Mouse (Mus musculus) skeletal muscle tissue, adult 2 months (tissue): ENCODE data around the gene Dock10.
"Not testable (repeated sequence)": the region's sequence is repeated elsewhere in the genome, so short reads cannot be mapped to it uniquely, and the experiment has no call there.

Source experiments
- DNase-seq: peaks from one replicate; pipeline ENCODE4 v3.0.0-alpha.2; 2012; ENCODE audit warnings: low read depth, low spot score

Dock10 gene

DNA sequence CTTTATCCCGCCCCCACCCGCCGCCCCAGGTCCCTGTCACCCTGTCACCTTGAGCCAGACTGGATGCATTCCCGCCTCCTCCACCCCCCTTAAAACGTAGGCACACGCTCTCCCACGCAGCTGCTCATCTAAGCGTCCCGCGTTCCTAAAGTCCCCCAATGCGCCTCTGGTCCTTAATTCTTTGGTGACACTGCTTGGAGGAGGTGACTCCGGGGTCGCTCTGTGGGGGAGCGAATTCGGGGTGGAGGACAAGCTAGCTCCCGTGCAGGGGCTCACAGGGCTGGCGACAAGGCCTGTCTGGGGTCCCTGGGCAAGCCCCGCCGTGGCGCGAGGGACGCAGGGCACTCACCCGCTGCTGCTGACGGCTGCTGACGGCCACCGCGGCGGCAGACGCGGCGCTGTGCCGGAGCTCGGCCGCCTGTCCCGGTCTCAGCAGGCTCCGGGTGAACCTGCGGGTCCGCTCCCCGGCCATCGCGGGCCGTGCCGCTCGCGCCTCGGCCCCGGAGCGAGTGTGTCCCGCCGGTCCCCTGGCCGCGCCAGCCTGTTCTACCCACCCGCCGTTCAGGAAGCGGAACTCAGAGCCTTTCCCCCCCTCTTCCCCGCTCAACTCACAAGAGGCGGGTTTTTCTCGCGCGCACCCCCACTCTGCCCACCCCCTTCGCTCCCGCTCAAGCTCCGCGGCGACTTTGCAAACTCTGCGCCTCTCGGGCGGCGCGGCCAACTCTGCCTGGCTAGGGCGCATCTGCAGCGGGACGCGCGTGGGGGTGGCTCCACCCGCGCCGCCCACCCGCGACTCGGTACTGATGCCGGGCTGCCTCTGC is at the start of gene Dock10:
Dock10 (minus strand) TSS at position 551 of the 821 bp plus-strand sequence.
- no peak for DNase-seq

GRCm38 (mm10) chr1:80806835-80807398 is 48.6 kb upstream of the Dock10 start:
- no peak for DNase-seq

DNA sequence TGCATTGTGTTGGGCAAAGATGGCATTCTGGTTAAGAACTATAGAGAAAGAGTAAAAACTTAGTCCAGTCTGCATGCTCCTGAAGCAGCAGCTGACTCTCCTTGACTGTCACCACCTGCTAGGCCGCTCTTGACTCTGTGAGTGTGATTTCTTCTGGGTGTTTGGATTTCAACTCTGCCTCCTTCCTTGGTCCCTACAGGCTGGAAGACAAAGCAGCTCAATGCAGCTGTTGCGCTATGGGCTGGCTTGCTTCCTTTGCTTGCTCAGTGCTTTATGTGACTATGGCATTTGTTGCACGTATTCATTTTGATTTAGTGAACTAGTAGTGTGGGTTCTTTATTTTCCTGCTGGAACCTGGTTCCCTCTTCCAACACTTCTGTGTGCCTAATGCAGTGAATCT is 43.7 kb upstream of the Dock10 start:
- DNase-seq, result no peak

DNA sequence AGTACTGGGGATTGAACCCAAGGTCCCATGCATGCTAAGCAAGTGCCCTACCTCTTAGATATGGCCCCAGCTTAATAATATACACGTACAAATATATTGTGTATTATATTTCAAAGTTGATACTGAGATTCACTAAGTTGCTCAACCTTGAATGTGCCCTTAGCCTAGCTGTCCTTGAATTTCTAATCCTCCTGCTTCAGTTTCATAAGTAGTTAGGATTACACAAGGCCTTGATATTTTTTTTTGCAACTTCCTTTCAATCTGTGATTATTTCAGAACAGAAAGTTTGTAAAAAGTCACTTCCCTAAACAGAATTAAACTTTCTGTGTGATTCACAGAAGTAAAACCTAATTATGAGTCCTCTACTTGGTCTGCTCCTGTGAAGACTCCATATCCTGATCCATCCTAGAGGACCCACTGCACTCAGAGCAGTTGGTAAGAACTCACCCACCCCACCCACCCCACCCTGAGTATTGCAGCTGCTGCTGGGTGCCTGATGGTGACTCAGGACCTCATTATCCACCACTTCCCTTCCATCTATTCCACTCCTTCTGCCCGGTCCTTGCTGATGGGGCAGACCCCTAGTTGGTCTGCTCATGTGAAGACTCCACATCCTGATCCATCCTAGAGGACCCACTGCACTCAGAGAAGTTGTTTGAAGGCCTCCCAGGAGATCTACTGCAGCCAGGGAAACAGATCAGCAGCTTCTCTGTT is 26.9 kb upstream of the Dock10 start:
- DNase-seq, result no peak

DNA sequence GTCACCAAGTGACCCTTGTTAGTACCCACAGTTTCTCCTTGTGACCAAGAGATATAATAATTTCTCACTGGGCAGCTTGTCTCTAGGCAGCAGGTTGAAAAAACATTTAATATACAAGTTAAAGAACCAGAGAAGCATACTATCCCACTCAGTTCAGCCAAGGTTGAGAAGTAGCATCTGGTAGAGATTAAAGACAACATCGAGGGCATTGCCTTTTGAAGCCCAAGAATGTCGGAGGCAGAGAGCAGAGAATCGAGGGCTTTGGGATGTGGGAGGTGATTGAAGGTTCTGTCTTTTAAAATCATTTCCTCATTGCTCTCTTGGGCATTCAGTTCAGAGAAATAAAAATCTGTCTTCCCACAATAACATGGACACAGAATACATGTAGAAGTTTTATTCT is 25.8 kb upstream of the Dock10 start:
- DNase-seq, result no peak

DNA sequence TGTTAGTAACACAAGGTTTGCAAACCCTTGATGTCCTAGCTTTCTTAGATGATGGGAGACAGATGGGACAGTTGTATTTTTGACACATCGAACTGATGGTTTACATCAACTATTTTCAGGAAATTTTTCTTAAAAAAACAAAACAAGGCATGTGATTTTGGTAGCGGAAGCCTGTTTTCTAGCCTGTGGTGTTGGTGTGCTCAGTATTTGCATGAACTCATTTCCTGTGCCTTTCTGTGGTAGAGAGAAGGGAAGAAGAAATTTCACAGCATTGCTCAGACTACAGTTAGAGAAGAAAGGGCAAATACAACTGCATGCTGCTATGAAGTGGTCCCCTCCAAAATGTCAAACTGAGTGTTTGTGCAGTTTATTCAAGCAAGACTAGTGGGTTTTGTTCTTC is 7.2 kb upstream of the Dock10 start:
- no peak for DNase-seq

DNA sequence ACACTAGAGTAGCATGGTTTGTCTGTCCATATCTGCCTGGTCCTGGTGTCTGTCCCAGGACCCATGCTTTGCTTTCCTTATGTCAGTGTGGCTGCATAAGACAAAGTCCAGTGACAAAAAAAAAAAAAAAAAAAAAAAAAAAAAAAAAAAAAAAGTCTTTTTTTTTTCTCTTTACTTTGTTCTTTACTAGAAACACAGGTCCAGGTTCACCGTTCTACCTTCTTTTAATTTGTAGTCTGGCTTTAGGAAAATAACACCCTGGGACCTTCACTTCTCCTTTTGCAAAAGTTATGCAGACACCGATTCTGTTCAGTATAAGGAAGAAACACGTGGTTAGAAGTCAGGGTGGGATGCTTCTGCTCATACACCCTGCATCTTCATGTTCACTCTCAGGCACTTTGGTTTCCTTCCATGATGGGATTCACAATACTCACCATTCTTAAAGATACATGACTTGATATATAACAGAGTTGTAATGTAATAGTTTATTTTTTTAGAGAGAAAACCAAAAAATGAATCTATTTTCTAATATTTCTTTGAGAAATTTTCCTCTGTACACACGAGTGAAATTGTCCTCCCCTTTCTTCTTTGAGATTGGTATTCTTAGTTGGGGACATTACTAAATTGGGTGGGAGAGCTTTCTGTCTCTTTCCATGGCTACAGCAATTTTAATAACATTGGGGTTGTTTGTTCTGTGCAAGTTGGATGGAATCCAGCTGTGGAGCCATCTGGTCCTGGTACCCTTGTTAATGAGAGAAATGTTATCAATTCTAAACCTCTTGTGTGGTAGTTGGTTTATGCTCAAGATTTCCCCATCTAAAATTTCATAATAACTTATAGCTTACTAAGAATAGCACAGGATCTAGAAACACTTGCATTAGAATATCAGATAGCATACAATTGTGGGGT is 5.0 kb upstream of the Dock10 start:
- DNase-seq, result no peak

DNA sequence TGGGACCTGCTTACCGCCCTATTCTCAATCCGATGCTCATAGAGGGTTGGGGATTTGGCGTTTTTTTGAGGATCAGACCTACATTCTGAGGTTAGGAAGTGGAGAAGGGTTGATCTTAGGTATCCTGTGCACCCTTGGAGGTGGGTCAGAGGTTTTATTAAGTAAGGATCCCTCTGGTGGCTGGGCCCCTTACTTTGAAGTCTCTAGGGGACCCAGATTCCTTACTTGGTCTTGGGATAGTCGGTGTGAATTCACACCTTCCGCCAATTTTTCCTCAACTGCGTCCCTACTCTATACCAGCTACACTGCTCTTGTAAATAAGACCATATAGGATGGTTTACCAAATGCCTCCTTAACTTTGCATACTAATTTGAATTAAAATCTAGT is 464 bp upstream of the Dock10 start:
- no peak for DNase-seq

DNA sequence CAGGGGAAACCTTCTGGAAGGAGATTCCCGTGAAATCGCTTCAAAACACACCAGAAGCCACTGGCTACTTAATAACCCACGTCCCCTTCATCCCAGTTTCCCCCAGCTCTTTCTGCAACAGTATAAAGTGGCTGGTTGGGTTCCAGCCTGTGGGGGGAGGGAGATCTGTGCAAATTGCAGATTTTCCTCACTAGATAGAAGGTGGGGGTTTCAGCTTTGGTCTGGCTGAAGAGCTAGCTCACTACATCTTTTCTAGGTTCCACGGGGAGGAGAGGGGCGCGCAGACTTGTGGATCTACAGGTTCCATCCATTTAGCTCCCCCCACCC is 714 bp downstream of the Dock10 start:
- DNase-seq, result no peak

- DNase-seq, result no peak
Observed at GRCm38 (mm10) chr1:80756824-80757649, 1.3 kb downstream of the Dock10 start.

- DNase-seq, result no peak
Observed at GRCm38 (mm10) chr1:80756060-80756439, 2.3 kb downstream of the Dock10 start.

DNA sequence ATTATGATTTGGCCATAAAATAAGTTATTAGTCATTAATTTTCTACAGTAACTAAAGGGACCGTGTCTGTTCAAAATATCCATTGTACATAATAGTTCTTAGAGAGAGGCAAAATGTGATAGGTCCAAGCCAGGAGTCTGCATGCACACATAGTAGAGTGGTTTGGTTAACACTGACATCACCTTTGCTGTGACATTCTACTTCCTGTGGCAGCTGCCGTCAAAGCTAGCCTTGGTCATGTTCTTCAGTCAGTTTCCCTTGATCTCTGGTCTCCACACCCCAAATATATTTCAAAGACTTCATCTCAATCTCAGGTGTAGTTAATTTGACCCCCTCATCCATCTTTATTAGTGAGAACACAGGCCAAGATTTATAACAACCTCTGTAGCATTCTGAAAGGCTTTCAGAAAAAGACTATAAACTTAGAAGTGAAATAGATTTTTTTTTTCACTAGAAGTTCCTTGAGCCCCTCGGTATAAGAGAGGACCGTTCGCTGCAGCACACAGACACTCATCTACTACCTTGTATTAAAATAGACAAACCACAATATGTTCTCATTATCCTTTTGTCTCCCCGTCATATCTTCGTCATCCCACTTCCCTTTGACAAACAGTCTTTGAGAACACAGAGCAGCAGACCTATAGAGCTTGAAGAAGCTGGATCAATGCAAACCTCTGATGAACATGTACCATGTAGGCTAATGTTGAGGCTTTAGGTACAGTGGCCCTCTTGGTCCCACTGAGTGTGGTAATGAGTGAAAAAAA is 2.8 kb downstream of the Dock10 start:
- no peak for DNase-seq

GRCm38 (mm10) chr1:80749122-80749521 is 9.2 kb downstream of the Dock10 start:
- not testable (repeated sequence) for DNase-seq

GRCm38 (mm10) chr1:80746691-80747463 is 11.4 kb downstream of the Dock10 start:
- DNase-seq, result no peak

DNA sequence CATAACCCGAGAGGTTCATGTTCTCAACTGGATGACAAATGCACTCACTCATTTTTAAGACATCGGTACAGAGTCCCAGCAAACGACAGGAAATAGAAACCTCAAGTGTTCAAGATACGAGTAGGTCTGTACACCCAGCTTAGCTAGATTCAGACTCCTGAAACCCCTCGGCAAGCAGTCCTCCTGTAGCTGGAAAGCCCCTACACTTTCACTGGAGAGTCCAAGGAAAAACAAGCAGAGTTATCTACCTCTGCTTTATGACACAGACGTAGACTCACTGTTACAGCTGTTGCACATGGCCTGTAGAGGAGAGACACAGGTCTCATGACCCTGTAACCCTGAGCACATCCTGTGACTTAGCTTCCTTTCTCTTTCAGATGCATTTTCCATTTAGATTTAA is 12.1 kb downstream of the Dock10 start:
- DNase-seq, result no peak

DNA sequence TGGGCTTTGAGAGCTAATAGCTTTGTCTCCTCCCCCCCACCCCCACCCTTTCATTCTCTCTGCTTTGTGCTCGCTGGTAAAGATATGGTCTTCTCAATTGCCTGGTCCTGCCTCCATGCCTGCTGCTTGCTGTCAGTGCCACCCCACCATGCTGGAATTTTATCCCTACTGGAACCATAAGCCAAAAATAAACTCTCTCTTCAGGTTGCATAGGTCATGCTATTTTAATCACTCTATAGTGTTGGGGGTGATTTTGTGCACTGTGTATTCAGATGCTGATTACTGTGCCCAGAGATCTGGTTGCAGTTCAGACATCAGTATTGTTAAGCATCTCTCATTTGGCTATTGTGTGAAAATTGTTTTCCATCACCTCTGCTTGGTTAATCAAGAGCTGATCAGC is 18.9 kb downstream of the Dock10 start:
- no peak for DNase-seq

DNA sequence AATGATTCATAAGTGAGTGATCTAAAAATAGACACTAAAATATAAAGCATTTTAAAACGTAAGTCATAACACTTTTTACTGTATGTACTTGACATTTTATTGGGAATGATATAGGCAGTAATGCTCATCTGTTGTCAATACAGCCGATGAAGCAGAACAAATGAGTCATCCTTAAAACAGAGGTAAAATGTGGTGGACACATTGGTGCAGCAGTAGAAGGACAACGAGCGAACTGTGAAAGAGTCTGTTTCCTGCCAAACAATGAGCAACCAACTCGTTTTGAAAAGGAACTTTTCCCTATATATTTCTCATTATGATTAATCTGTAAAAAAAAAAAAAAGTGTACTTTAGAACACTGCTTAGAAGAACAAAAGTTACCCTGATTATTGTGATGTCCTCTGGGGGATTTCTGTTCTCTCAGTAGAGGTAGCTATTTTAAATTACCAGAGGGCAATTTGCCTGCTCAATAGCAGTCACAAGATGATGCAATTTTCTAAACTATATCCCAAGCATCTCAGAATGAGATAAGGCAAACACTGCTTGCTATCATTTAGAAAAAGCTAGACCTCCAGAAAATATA is 20.4 kb downstream of the Dock10 start:
- DNase-seq, result no peak

DNA sequence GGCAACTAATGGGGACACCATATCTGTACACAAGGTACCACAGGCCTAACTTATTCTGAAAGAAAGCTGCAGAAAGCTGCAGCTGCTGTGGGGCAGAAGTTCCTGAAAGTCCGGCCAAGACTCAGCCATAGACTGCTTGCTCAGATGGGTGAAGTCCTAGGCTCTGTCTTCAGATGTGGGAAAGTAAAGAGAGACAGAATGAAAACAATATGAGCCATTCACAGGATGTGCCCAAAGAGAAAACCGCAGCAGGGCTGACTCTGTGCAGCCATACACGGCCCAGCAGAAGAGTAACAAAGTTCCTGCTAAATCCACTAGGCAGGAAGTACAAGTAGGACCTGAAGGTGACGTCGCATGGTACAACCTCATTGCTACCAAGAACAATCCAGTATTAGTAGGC is 27.7 kb downstream of the Dock10 start:
- DNase-seq, result no peak

GRCm38 (mm10) chr1:80730174-80730573 is 28.2 kb downstream of the Dock10 start:
- DNase-seq, result no peak
